Mouse (Mus musculus) CH12.LX (cell line): ENCODE measurements around the gene Tnc. TPM values are rescaled to one million over a fixed set of nuclear protein-coding genes. Genes with fewer than 3 reads are reported as not detected.

Experiments used
- DNase-seq: peaks from one replicate; pipeline ENCODE4 v3.0.0-alpha.2; 2013; ENCODE audit errors: extremely low read depth
- H3K27ac ChIP-seq: 2 replicates; pipeline ENCODE4 v1.5.1; 2012; ENCODE audit warnings: low read depth, mild to moderate bottlenecking, control low read depth, moderate library complexity; ENCODE audit not compliant: insufficient read depth
- H3K27me3 ChIP-seq: replicated peaks from 2 replicates; pipeline ENCODE3; 2012; ENCODE audit warnings: inconsistent platforms
- H3K36me3 ChIP-seq, 2 experiments: replicated peaks in 1 of 2; 2 replicates each; pipeline versions ENCODE3 to v1.6.1; 2012; ENCODE audit warnings: inconsistent platforms in 1 of 2, low read length in 1 of 2, mild to moderate bottlenecking in 1 of 2, mixed read lengths in 1 of 2, moderate library complexity in 1 of 2; ENCODE audit not compliant: control insufficient read depth in 1 of 2, insufficient read depth in 1 of 2
- H3K4me1 ChIP-seq, 2 experiments: 2 replicates each; pipeline ENCODE4 v1.6.1; 2012; ENCODE audit warnings: inconsistent platforms in 1 of 2, moderate library complexity in 1 of 2; ENCODE audit not compliant: insufficient read depth in 2 of 2, control insufficient read depth in 1 of 2
- H3K4me2 ChIP-seq: 2 replicates; pipeline ENCODE4 v1.6.1; 2012; ENCODE audit warnings: low read depth, mild to moderate bottlenecking, control low read depth; ENCODE audit not compliant: poor library complexity, insufficient read depth, severe bottlenecking
- H3K4me3 ChIP-seq, 3 experiments: fragments of 150-350 bp in 1 of 3; sonication (generic) in 1 of 3; replicated peaks in 1 of 3; 2 replicates each; pipeline versions ENCODE3 to v1.5.1; 2011 to 2012; ENCODE audit warnings: low read depth in 2 of 3, low read length in 2 of 3, mild to moderate bottlenecking in 2 of 3, moderate library complexity in 2 of 3, control low read depth in 1 of 3, improper control_type of control experiment in 1 of 3, inconsistent platforms in 1 of 3, mixed read lengths in 1 of 3; ENCODE audit not compliant: poor library complexity in 1 of 3
- H3K79me2 ChIP-seq: replicated peaks from 2 replicates; pipeline ENCODE4 v1.6.1; 2012; ENCODE audit warnings: mild to moderate bottlenecking, moderate library complexity; ENCODE audit not compliant: control insufficient read depth, poor library complexity, insufficient read depth, severe bottlenecking; ENCODE audit errors: extremely low read depth
- H3K9ac ChIP-seq: 2 replicates; pipeline ENCODE4 v1.6.1; 2012; ENCODE audit warnings: low read depth, mild to moderate bottlenecking, control low read depth, moderate library complexity; ENCODE audit not compliant: insufficient read depth
- H3K9me3 ChIP-seq: replicated peaks from 2 replicates; pipeline ENCODE3; 2012; ENCODE audit warnings: low read length, inconsistent platforms, mixed read lengths
- BHLHE40 ChIP-seq: IDR thresholded peaks from 2 replicates; pipeline ENCODE4 v1.6.1; 2011; ENCODE audit warnings: mild to moderate bottlenecking, low read depth, low read length, improper control_type of control experiment
- CHD1 ChIP-seq: IDR thresholded peaks from 2 replicates; pipeline ENCODE4 v1.6.1; 2012; ENCODE audit warnings: low read depth, low read length, improper control_type of control experiment, inconsistent platforms
- CTCF ChIP-seq, 2 experiments: IDR thresholded peaks in 1 of 2; conservative IDR thresholded peaks in 1 of 2; 2 replicates each; pipeline ENCODE4 v1.5.1; 2011 to 2012; ENCODE audit warnings: low read depth in 2 of 2, low read length in 2 of 2, improper control_type of control experiment in 1 of 2, inconsistent platforms in 1 of 2, mild to moderate bottlenecking in 1 of 2, moderate library complexity in 1 of 2
- ELF1 ChIP-seq: IDR thresholded peaks from 2 replicates; pipeline ENCODE4 v1.6.1; 2014; ENCODE audit warnings: low read depth, mild to moderate bottlenecking, inconsistent platforms, low read length, improper control_type of control experiment
- EP300 ChIP-seq: IDR thresholded peaks from 2 replicates; pipeline ENCODE4 v1.6.1; 2011; ENCODE audit warnings: low read length, improper control_type of control experiment
- ETS1 ChIP-seq: conservative IDR thresholded peaks from 2 replicates; pipeline ENCODE4 v1.6.1; 2012; ENCODE audit warnings: low read depth, mild to moderate bottlenecking, inconsistent platforms, low read length, improper control_type of control experiment, moderate library complexity
- GABPA ChIP-seq: IDR thresholded peaks from 2 replicates; pipeline ENCODE4 v1.6.1; 2012; ENCODE audit warnings: low read depth, low read length, improper control_type of control experiment, inconsistent platforms; ENCODE audit not compliant: insufficient replicate concordance
- JUN ChIP-seq: IDR thresholded peaks from 2 replicates; pipeline ENCODE4 v1.6.1; 2011; ENCODE audit warnings: low read depth, mild to moderate bottlenecking, low read length, improper control_type of control experiment, moderate library complexity; ENCODE audit not compliant: insufficient read depth
- JUND ChIP-seq: conservative IDR thresholded peaks from 2 replicates; pipeline ENCODE4 v1.6.1; 2011; ENCODE audit warnings: low read depth, low read length, improper control_type of control experiment
- KAT2A ChIP-seq: IDR thresholded peaks from 2 replicates; pipeline ENCODE4 v1.6.1; 2012; ENCODE audit warnings: low read length, improper control_type of control experiment, inconsistent platforms; ENCODE audit not compliant: insufficient replicate concordance
- MAX ChIP-seq: IDR thresholded peaks from 2 replicates; pipeline ENCODE4 v1.6.1; 2011; ENCODE audit warnings: low read length, improper control_type of control experiment
- MEF2A ChIP-seq: IDR thresholded peaks from 2 replicates; pipeline ENCODE4 v1.6.1; 2014; ENCODE audit warnings: low read depth, mild to moderate bottlenecking, inconsistent platforms, low read length, improper control_type of control experiment, borderline replicate concordance
- MXI1 ChIP-seq: IDR thresholded peaks from 2 replicates; pipeline ENCODE4 v1.6.1; 2011; ENCODE audit warnings: mild to moderate bottlenecking, low read depth, low read length, improper control_type of control experiment
- NELFE ChIP-seq: IDR thresholded peaks from 2 replicates; pipeline ENCODE4 v1.6.1; 2011; ENCODE audit warnings: low read depth, low read length, improper control_type of control experiment
- SMC3 ChIP-seq: IDR thresholded peaks from 2 replicates; pipeline ENCODE4 v1.6.1; 2011; ENCODE audit warnings: low read depth, low read length, improper control_type of control experiment
- TBP ChIP-seq: conservative IDR thresholded peaks from 2 replicates; pipeline ENCODE4 v1.6.1; 2011; ENCODE audit warnings: low read depth, low read length, improper control_type of control experiment
- USF2 ChIP-seq: conservative IDR thresholded peaks from 2 replicates; pipeline ENCODE4 v1.6.1; 2011; ENCODE audit warnings: low read depth, low read length, improper control_type of control experiment
- dilution Hi-C: fragments of 300-500 bp; cut with MboI; formaldehyde crosslinking; loops from 2 replicates; pipeline ENCODE4 v1.14.3; 2020; ENCODE audit warnings: low sequenced_read_pairs; ENCODE audit not compliant: extremely low pct_unique_long_range_greater_than_20kb, extremely low pct_ligation_motif_present
- in situ Hi-C: fragments of 300-500 bp; cut with MboI; formaldehyde crosslinking; loops from 3 replicates; pipeline ENCODE4 v1.14.3; 2019; ENCODE audit warnings: low sequenced_read_pairs, low pct_ligation_motif_present, low pct_unique_long_range_greater_than_20kb, mixed read lengths
- polyA plus RNA-seq: library from polyadenylated mRNA; unstranded; fragments of >175 nt; gene quantifications from 2 replicates; pipeline ENCODE4 v1.2.1, GENCODE M21; 2012; ENCODE audit warnings: low read depth; ENCODE audit not compliant: insufficient read length
- total RNA-seq, 2 experiments: library from RNA; depleted of rRNA; stranded (reverse); fragments of 300-350 nt in 1 of 2; fragments of >200 nt in 1 of 2; gene quantifications; 2 replicates each; pipeline ENCODE4 v1.2.3; 2012 to 2014

Tnc gene
- total and polyA plus RNA-seq, 3 experiments, result 0.13 to 1.2 TPM; not detected in 1

DNA sequence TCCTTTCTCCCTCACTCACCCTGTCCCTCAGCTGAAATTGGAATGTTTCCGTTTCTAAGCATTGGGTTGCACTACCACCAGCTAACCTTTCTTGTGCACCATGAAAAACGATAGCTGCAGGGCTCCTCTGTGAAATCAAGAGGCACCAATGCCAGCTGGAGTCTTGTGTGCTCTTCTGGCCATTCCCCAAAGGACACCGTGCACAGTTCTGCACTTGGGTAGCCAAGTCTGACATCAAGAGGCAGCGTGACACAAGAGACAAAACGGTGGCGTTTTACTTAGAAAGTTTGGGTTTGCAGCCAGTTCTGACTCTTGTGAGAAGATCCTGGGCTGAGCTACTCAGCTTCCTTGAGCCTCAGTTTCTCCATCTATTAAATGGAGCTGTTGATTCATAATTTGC, 3.4 kb downstream of the Tnc start:
- TF ChIP-seq ETS1 (no peak), CTCF (conservative IDR thresholded peaks at IDR 0.05 in 1 of 2, IDR thresholded peaks at IDR 0.05 in 1 of 2; ENCODE audit: low read depth in 2 of 2, low read length in 2 of 2) (no peak), NELFE (no peak), MEF2A (no peak), EP300 (no peak), USF2 (no peak), GABPA (no peak), MAX (no peak), ELF1 (no peak), CHD1 (no peak), TBP (no peak), BHLHE40 (no peak), MXI1 (no peak), JUN (no peak), SMC3 (no peak), JUND (no peak)
- TF ChIP-seq, all 38 proteins: peak for 0
- Histone ChIP-seq H3K79me2 (no peaks in the 10 kb centered on the region), H3K36me3 (no peaks in the 10 kb centered on the region), H3K27ac (no peak overlapping the region), H3K9me3 (no peaks in the 10 kb centered on the region), H3K27me3 (no peaks in the 10 kb centered on the region), H3K4me1 (no peaks in the 10 kb centered on the region), H3K4me3 (no peak overlapping the region), H3K4me2 (no peak overlapping the region), H3K9ac (no peak overlapping the region)
- DNase-seq, result no peak
- dilution Hi-C loops (no loop called here), in situ Hi-C loops (no loop called here)

DNA sequence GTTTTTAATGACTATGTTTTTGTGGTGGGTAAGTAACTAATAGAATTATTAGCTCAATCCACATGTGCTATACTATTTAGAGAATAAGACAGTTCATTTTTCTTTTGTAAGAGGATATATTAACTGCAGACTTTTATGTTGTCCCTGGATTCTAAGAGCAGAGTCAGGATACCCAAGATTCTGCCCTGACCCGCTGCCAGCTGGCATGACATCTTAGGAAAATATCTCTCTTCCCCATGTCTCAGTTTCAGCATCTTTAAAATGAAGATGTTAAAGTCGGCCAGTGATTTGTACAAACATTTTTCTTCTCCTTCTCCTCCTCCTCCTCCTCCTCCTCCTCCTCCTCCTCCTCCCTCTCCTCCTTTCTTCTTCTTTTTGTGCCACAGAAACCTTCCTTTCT, 7.7 kb downstream of the Tnc start:
- in situ Hi-C loops (no loop called here), dilution Hi-C loops (no loop called here)
- DNase-seq, result no peak
- Histone ChIP-seq H3K4me1 (no peaks in the 10 kb centered on the region), H3K9me3 (no peaks in the 10 kb centered on the region), H3K27ac (no peak overlapping the region), H3K4me2 (no peak overlapping the region), H3K27me3 (no peaks in the 10 kb centered on the region), H3K9ac (no peak overlapping the region), H3K79me2 (no peaks in the 10 kb centered on the region), H3K4me3 (no peak overlapping the region), H3K36me3 (no peaks in the 10 kb centered on the region)
- TF ChIP-seq ETS1, result no peak
- no peak for TF ChIP-seq CTCF (conservative IDR thresholded peaks at IDR 0.05 in 1 of 2, IDR thresholded peaks at IDR 0.05 in 1 of 2; ENCODE audit: low read depth in 2 of 2, low read length in 2 of 2)
- TF ChIP-seq NELFE, result no peak
- no peak for TF ChIP-seq KAT2A
- TF ChIP-seq CHD1, result no peak
